ENCODE assay signal across 22 mouse cellular contexts in the genomic region with DNA sequence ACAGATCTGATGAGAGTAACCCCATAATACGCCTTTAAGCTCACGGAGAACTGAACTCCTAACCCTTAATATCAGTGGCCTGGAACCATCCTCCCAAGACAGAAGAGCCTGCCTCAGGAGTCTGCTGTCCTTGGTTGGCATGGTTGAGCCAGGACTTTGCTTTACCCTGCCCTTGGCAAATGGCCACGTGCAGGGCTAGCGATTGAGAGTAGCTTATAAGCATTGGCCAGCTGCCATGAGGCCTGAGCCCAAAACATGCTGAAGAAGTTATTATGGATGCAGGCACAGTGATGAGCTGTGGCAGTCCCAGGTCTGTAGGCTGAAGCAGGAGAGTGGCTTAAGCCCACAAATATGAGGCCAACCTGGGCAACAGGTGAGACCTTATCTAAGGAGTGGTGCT. TPM values are rescaled to one million over a fixed set of nuclear protein-coding genes. Genes with fewer than 3 reads are reported as not detected.
"Had no signal": no experiment of that assay in that cellular context is flagged by ENCODE, and none has a peak within 500 bp of the region (broad histone marks: within the 10 kb centered on the region; RNA-seq: fewer than 3 reads in every experiment).

No protein-coding gene starts in this region.

RNA-seq across cellular contexts. Expression of gene Myoc, which starts 11.1 kb away (rescaled TPM):
- polyA plus RNA-seq: kidney, embryonic 14.5 days; limb, embryonic 12.5 days; liver, embryonic 11.5 days; liver, postnatal 0 days; lung, embryonic 15.5 days; midbrain, embryonic 10.5 days; midbrain, embryonic 13.5 days; midbrain, embryonic 16.5 days; neural tube, embryonic 11.5 days; neural tube, embryonic 14.5 days had no signal

RNA-seq across cellular contexts. Expression of gene Myocos, which starts 30.2 kb away (rescaled TPM):
- total RNA-seq: layer of hippocampus, adult 8-10 months; layer of hippocampus, postnatal 10 days; layer of hippocampus, postnatal 36 days; left cerebral cortex, adult 2 months; left cerebral cortex, postnatal 10 days; left cerebral cortex, postnatal 36 days had no signal
- polyA plus RNA-seq: intestine, embryonic 15.5 days; kidney, embryonic 14.5 days; kidney, postnatal 0 days; limb, embryonic 12.5 days; limb, embryonic 15.5 days; liver, embryonic 11.5 days; liver, embryonic 14.5 days; liver, postnatal 0 days; lung, embryonic 15.5 days; midbrain, embryonic 10.5 days; midbrain, embryonic 13.5 days; midbrain, embryonic 16.5 days; neural tube, embryonic 11.5 days; neural tube, embryonic 14.5 days; stomach, embryonic 15.5 days; urinary bladder, adult 2 months had no signal
